Mouse (Mus musculus): ENCODE results near the gene Plekhg6. TPM values are rescaled to one million over a fixed set of nuclear protein-coding genes. Genes with fewer than 3 reads are reported as not detected.

The Plekhg6 gene
- polyA plus RNA-seq, 1 experiment from 2014 or later = 0.09 TPM

- Histone ChIP-seq H3K27me3 (ENCODE audit: control insufficient read depth, insufficient read depth, low read length) (peaks cover 36% of the 10 kb centered on the region), H3K4me3 (ENCODE audit: low read depth, low read length) (no peak overlapping the region)
- 36% methylated on average over 16 of the region's 16 CpGs for WGBS
These were observed 2.8 kb downstream of the Plekhg6 start for GRCm38 (mm10) chr6:125377582-125378451.

GRCm38 (mm10) chr6:125377042-125377441, 3.6 kb downstream of the Plekhg6 start:
- no peaks in the 10 kb centered on the region for H3K9me3 ChIP-seq (ENCODE audit: control insufficient read depth, low read length)
- H3K4me2 ChIP-seq (ENCODE audit: low read depth) = no peak overlapping the region
- no peak for DNase-seq (ENCODE audit: low spot score)
- 47% methylated on average over 6 of the region's 6 CpGs for WGBS
- no peak overlapping the region for H3K4me3 ChIP-seq (ENCODE audit: low read depth, low read length)
- peaks cover 11% of the 10 kb centered on the region for H3K4me1 ChIP-seq (ENCODE audit: control insufficient read depth, insufficient read depth, low read length)
- ATAC-seq (ENCODE audit: insufficient read depth, low FRiP score, low TSS enrichment) = no peak
- H3K27ac ChIP-seq (ENCODE audit: low read depth, low read length) = no peak overlapping the region
- no peak overlapping the region for H3K9ac ChIP-seq (ENCODE audit: low read length)
- H3K36me3 ChIP-seq (ENCODE audit: control insufficient read depth, insufficient read depth, low read length) = no peaks in the 10 kb centered on the region
- peaks cover 36% of the 10 kb centered on the region for H3K27me3 ChIP-seq (ENCODE audit: control insufficient read depth, insufficient read depth, low read length)

More at GRCm38 (mm10) chr6:125377582-125378451, 2.8 kb downstream of the Plekhg6 start:
- H3K4me2 ChIP-seq (ENCODE audit: low read depth) = no peak overlapping the region
- no peaks in the 10 kb centered on the region for H3K9me3 ChIP-seq (ENCODE audit: control insufficient read depth, low read length)
- DNase-seq (ENCODE audit: low spot score) (no peak), ATAC-seq (ENCODE audit: insufficient read depth, low FRiP score, low TSS enrichment) (peak; percentile 47; the same call in 1 of the 2 replicates)
- H3K36me3 ChIP-seq (ENCODE audit: control insufficient read depth, insufficient read depth, low read length) = no peaks in the 10 kb centered on the region
- no peak overlapping the region for H3K9ac ChIP-seq (ENCODE audit: low read length)
- peaks cover 11% of the 10 kb centered on the region for H3K4me1 ChIP-seq (ENCODE audit: control insufficient read depth, insufficient read depth, low read length)
- no peak overlapping the region for H3K27ac ChIP-seq (ENCODE audit: low read depth, low read length)

- H3K4me1 ChIP-seq (ENCODE audit: control insufficient read depth, insufficient read depth, low read length) = peaks cover 4% of the 10 kb centered on the region
- no peak overlapping the region for H3K4me2 ChIP-seq (ENCODE audit: low read depth)
- no peak for ATAC-seq (ENCODE audit: insufficient read depth, low FRiP score, low TSS enrichment)
- H3K4me3 ChIP-seq (ENCODE audit: low read depth, low read length) = no peak overlapping the region
- H3K36me3 ChIP-seq (ENCODE audit: control insufficient read depth, insufficient read depth, low read length) = no peaks in the 10 kb centered on the region
- 59% methylated on average over 4 of the region's 4 CpGs for WGBS
- H3K9ac ChIP-seq (ENCODE audit: low read length) = no peak overlapping the region
- peaks cover 16% of the 10 kb centered on the region for H3K27me3 ChIP-seq (ENCODE audit: control insufficient read depth, insufficient read depth, low read length)
- H3K9me3 ChIP-seq (ENCODE audit: control insufficient read depth, low read length) = no peaks in the 10 kb centered on the region
- H3K27ac ChIP-seq (ENCODE audit: low read depth, low read length) = no peak overlapping the region
- DNase-seq (ENCODE audit: low spot score) = no peak
These were observed 12.7 kb downstream of the Plekhg6 start for GRCm38 (mm10) chr6:125367758-125368371.

GRCm38 (mm10) chr6:125366133-125366532, 14.5 kb downstream of the Plekhg6 start:
- Histone ChIP-seq H3K27me3 (ENCODE audit: control insufficient read depth, insufficient read depth, low read length) (peaks cover 30% of the 10 kb centered on the region), H3K4me1 (ENCODE audit: control insufficient read depth, insufficient read depth, low read length) (peaks cover 4% of the 10 kb centered on the region), H3K4me2 (ENCODE audit: low read depth) (no peak overlapping the region), H3K9me3 (ENCODE audit: control insufficient read depth, low read length) (no peaks in the 10 kb centered on the region), H3K4me3 (ENCODE audit: low read depth, low read length) (no peak overlapping the region), H3K27ac (ENCODE audit: low read depth, low read length) (no peak overlapping the region), H3K36me3 (ENCODE audit: control insufficient read depth, insufficient read depth, low read length) (no peaks in the 10 kb centered on the region), H3K9ac (ENCODE audit: low read length) (no peak overlapping the region)
- ATAC-seq (ENCODE audit: insufficient read depth, low FRiP score, low TSS enrichment) = no peak
- WGBS = 85% methylated on average over 1 of the region's 1 CpGs
- DNase-seq (ENCODE audit: low spot score) = no peak

- no peak overlapping the region for H3K27ac ChIP-seq (ENCODE audit: low read depth, low read length)
- H3K9me3 ChIP-seq (ENCODE audit: control insufficient read depth, low read length) = no peaks in the 10 kb centered on the region
- H3K36me3 ChIP-seq (ENCODE audit: control insufficient read depth, insufficient read depth, low read length) = no peaks in the 10 kb centered on the region
- ATAC-seq (ENCODE audit: insufficient read depth, low FRiP score, low TSS enrichment) (no peak), DNase-seq (ENCODE audit: low spot score) (no peak)
- WGBS = 97% methylated on average over 5 of the region's 5 CpGs
- no peak overlapping the region for H3K9ac ChIP-seq (ENCODE audit: low read length)
- no peak overlapping the region for H3K4me2 ChIP-seq (ENCODE audit: low read depth)
- peaks cover 4% of the 10 kb centered on the region for H3K4me1 ChIP-seq (ENCODE audit: control insufficient read depth, insufficient read depth, low read length)
- H3K4me3 ChIP-seq (ENCODE audit: low read depth, low read length) = no peak overlapping the region
- H3K27me3 ChIP-seq (ENCODE audit: control insufficient read depth, insufficient read depth, low read length) = peaks cover 31% of the 10 kb centered on the region
These were observed 15.1 kb downstream of the Plekhg6 start for GRCm38 (mm10) chr6:125365522-125365921.

- H3K9ac ChIP-seq (ENCODE audit: low read length) = no peak overlapping the region
- H3K9me3 ChIP-seq (ENCODE audit: control insufficient read depth, low read length) = no peaks in the 10 kb centered on the region
- WGBS = 4% methylated on average over 8 of the region's 8 CpGs
- DNase-seq (ENCODE audit: low spot score) (no peak), ATAC-seq (ENCODE audit: insufficient read depth, low FRiP score, low TSS enrichment) (no peak)
- no peak overlapping the region for H3K4me3 ChIP-seq (ENCODE audit: low read depth, low read length)
- H3K27ac ChIP-seq (ENCODE audit: low read depth, low read length) = no peak overlapping the region
- peaks cover 31% of the 10 kb centered on the region for H3K27me3 ChIP-seq (ENCODE audit: control insufficient read depth, insufficient read depth, low read length)
- H3K4me2 ChIP-seq (ENCODE audit: low read depth) = no peak overlapping the region
- H3K4me1 ChIP-seq (ENCODE audit: control insufficient read depth, insufficient read depth, low read length) = peaks cover 4% of the 10 kb centered on the region
- H3K36me3 ChIP-seq (ENCODE audit: control insufficient read depth, insufficient read depth, low read length) = no peaks in the 10 kb centered on the region
These were observed 16.1 kb downstream of the Plekhg6 start for GRCm38 (mm10) chr6:125364448-125364847.

GRCm38 (mm10) chr6:125363451-125364242, 16.9 kb downstream of the Plekhg6 start:
- H3K4me3 ChIP-seq (ENCODE audit: low read depth, low read length) = no peak overlapping the region
- ATAC-seq (ENCODE audit: insufficient read depth, low FRiP score, low TSS enrichment) (no peak), DNase-seq (ENCODE audit: low spot score) (no peak)
- no peaks in the 10 kb centered on the region for H3K9me3 ChIP-seq (ENCODE audit: control insufficient read depth, low read length)
- no peak overlapping the region for H3K9ac ChIP-seq (ENCODE audit: low read length)
- peaks cover 31% of the 10 kb centered on the region for H3K27me3 ChIP-seq (ENCODE audit: control insufficient read depth, insufficient read depth, low read length)
- peaks cover 4% of the 10 kb centered on the region for H3K4me1 ChIP-seq (ENCODE audit: control insufficient read depth, insufficient read depth, low read length)
- H3K4me2 ChIP-seq (ENCODE audit: low read depth) = no peak overlapping the region
- 8% methylated on average over 23 of the region's 23 CpGs for WGBS
- H3K36me3 ChIP-seq (ENCODE audit: control insufficient read depth, insufficient read depth, low read length) = no peaks in the 10 kb centered on the region
- H3K27ac ChIP-seq (ENCODE audit: low read depth, low read length) = no peak overlapping the region

GRCm38 (mm10) chr6:125363021-125363420, 17.6 kb downstream of the Plekhg6 start:
- 16% methylated on average over 15 of the region's 15 CpGs for WGBS

More at GRCm38 (mm10) chr6:125363021-125363420, 17.6 kb downstream of the Plekhg6 start:
- Histone ChIP-seq H3K4me3 (ENCODE audit: low read depth, low read length) (no peak overlapping the region), H3K4me2 (ENCODE audit: low read depth) (no peak overlapping the region), H3K27me3 (ENCODE audit: control insufficient read depth, insufficient read depth, low read length) (peaks cover 31% of the 10 kb centered on the region), H3K9me3 (ENCODE audit: control insufficient read depth, low read length) (no peaks in the 10 kb centered on the region), H3K4me1 (ENCODE audit: control insufficient read depth, insufficient read depth, low read length) (peaks cover 4% of the 10 kb centered on the region), H3K36me3 (ENCODE audit: control insufficient read depth, insufficient read depth, low read length) (0 out of 2 replicates have a peak, but pooled peaks cover under 1% of the 10 kb centered on the region), H3K9ac (ENCODE audit: low read length) (no peak overlapping the region), H3K27ac (ENCODE audit: low read depth, low read length) (no peak overlapping the region)
- no peak for ATAC-seq (ENCODE audit: insufficient read depth, low FRiP score, low TSS enrichment)
- no peak for DNase-seq (ENCODE audit: low spot score)

Data from neural tube, embryonic 11.5 days (tissue).